Mouse (Mus musculus): Measurements from ENCODE around the gene Wfs1. TPM values are rescaled to one million over a fixed set of nuclear protein-coding genes. Genes with fewer than 3 reads are reported as not detected.
"Not testable (repeated sequence)": the region's sequence is repeated elsewhere in the genome, so short reads cannot be mapped to it uniquely, and the experiment has no call there.

The Wfs1 gene
- total RNA-seq (2018; cell fraction: chromatin; rRNA removed): 1 to 10 TPM in 24 of 26 experiments, under 1 TPM in 2; 0.86 to 9.9 (median 4.3) TPM
- total RNA-seq (2018; cell fraction: cytosol; rRNA removed): 1 to 10 TPM; 2.5 to 8.3 (median 4.5) TPM
- total RNA-seq (2018; cell fraction: nucleus; rRNA removed): 10 to 100 TPM in 2 of 26 experiments, 1 to 10 TPM in 24; 2.4 to 11.1 (median 6.2) TPM
- 3.2 to 7.8 TPM (median 4.1 TPM) in 3 replicates for polyA plus RNA-seq (2018)

DNA sequence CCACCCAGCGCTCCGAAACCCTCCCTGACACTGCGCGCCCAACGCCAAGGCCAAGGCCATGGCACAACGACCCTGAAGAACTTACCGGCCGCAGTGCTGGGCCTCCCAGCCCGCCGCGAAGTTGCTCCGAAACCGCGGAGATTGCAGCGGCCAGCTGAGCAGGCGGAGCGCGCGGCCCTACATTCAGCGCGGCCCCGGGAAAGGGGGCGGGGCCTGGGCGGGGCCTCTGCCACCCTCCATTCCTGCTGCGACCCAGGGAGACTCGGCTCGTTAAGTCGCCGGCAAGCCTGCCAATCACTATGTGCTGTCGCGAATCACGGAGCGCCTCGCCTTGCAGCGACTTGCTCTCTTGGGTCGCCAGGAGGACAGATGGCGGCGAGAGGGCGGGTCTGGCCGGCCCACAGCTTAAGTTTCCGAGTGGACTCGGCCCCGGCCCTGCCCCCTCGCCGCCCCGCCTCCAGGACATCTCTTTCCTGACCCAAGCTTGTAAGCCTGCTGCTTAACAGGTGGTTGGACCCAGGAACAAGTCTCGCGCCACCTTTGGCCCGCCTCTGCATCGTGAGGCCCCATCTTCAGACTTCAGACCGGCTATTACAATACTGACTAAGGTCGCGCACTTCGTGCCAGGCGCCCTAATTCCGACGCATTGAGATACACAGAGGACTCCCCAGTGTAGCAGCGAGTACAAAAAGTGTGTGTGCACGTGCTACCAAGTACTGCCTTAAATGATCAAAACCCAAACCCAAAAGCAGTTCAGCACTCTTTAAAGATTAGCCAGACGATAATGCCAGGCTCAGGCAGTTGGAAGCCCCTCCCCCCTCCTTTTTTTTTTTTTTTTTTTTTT, at the start of gene Wfs1:
TSS of gene Wfs1 (minus strand) at position 425 of the 844 bp plus-strand sequence.
- H3K27ac ChIP-seq: no peak within 1 kb of the TSS
- no peaks in the 10 kb centered on the region for H3K36me3 ChIP-seq (ENCODE audit: inconsistent target)
- H3K79me2 ChIP-seq (ENCODE audit: inconsistent target): no peaks in the 10 kb centered on the region
- H3K4me3 ChIP-seq (ENCODE audit: inconsistent target): peak within 1 kb of the TSS; percentile 50
- under 1% methylated on average over 56 of the region's 60 CpGs for WGBS (ENCODE audit: missing documents)

DNA sequence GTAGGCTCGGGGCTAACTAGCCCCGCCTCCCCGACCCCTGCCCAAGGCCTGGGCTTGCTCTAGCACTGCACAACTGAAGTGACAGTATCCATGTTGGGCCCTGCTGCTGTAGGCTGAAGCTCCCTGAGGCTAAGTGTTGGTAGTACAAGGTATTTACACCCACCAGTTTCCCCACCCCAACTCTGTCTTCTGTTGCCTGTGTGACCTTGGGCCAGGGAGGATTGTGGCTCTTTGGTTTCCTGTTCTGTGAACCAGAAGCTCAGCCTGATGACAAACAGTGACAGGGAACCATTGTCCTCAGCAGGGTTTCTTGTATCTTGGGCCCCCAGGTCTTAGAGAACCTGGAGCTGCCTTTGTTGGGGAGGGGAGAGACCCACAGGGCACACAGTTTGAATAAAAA, 47.9 kb upstream of the Wfs1 start:
- Histone ChIP-seq H3K27ac (no peak overlapping the region), H3K4me3 (ENCODE audit: inconsistent target) (no peak overlapping the region), H3K79me2 (ENCODE audit: inconsistent target) (no peaks in the 10 kb centered on the region), H3K36me3 (ENCODE audit: inconsistent target) (no peaks in the 10 kb centered on the region)
- 50% methylated on average over 3 of the region's 3 CpGs for WGBS (ENCODE audit: missing documents)

- no peak overlapping the region for H3K27ac ChIP-seq
- H3K4me3 ChIP-seq (ENCODE audit: inconsistent target): no peak overlapping the region
- 82% methylated on average over 6 of the region's 6 CpGs for WGBS (ENCODE audit: missing documents)
- no peaks in the 10 kb centered on the region for H3K36me3 ChIP-seq (ENCODE audit: inconsistent target)
- no peaks in the 10 kb centered on the region for H3K79me2 ChIP-seq (ENCODE audit: inconsistent target)
Observed at GRCm38 (mm10) chr5:37035896-37036295, 46.9 kb upstream of the Wfs1 start.

GRCm38 (mm10) chr5:37035192-37035591, 46.2 kb upstream of the Wfs1 start:
- 92% methylated on average over 6 of the region's 6 CpGs for WGBS (ENCODE audit: missing documents)
- Histone ChIP-seq H3K79me2 (ENCODE audit: inconsistent target) (no peaks in the 10 kb centered on the region), H3K27ac (no peak overlapping the region), H3K36me3 (ENCODE audit: inconsistent target) (no peaks in the 10 kb centered on the region), H3K4me3 (ENCODE audit: inconsistent target) (no peak overlapping the region)

DNA sequence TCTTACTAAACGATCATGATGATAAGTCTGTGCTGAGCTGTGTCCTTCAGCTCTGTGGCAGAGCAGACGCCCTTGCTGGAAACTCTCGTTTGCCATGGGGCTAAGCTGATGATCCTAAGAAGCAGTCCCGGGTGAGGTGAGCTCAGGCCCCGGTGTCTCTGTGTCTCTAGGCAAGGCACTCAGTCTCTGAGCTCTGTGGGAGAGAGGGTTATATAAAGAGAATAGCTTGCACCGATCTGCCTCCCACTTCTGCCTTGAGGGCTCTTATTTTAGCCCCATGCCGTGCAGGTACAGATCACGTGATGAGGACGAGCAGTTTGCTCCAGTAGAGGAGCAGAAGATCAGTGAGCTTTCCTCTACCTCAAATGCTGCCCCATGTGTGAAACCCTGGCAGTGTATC, 41.7 kb upstream of the Wfs1 start:
- H3K79me2 ChIP-seq (ENCODE audit: inconsistent target): no peaks in the 10 kb centered on the region
- H3K4me3 ChIP-seq (ENCODE audit: inconsistent target): no peak overlapping the region
- H3K27ac ChIP-seq: no peak overlapping the region
- H3K36me3 ChIP-seq (ENCODE audit: inconsistent target): no peaks in the 10 kb centered on the region
- WGBS (ENCODE audit: missing documents): 62% methylated on average over 9 of the region's 9 CpGs

- Histone ChIP-seq H3K36me3 (ENCODE audit: inconsistent target) (no peaks in the 10 kb centered on the region), H3K4me3 (ENCODE audit: inconsistent target) (no peak overlapping the region), H3K79me2 (ENCODE audit: inconsistent target) (no peaks in the 10 kb centered on the region), H3K27ac (no peak overlapping the region)
- WGBS (ENCODE audit: missing documents): 8% methylated on average over 17 of the region's 17 CpGs
Observed at GRCm38 (mm10) chr5:37029326-37029905, 40.4 kb upstream of the Wfs1 start.

DNA sequence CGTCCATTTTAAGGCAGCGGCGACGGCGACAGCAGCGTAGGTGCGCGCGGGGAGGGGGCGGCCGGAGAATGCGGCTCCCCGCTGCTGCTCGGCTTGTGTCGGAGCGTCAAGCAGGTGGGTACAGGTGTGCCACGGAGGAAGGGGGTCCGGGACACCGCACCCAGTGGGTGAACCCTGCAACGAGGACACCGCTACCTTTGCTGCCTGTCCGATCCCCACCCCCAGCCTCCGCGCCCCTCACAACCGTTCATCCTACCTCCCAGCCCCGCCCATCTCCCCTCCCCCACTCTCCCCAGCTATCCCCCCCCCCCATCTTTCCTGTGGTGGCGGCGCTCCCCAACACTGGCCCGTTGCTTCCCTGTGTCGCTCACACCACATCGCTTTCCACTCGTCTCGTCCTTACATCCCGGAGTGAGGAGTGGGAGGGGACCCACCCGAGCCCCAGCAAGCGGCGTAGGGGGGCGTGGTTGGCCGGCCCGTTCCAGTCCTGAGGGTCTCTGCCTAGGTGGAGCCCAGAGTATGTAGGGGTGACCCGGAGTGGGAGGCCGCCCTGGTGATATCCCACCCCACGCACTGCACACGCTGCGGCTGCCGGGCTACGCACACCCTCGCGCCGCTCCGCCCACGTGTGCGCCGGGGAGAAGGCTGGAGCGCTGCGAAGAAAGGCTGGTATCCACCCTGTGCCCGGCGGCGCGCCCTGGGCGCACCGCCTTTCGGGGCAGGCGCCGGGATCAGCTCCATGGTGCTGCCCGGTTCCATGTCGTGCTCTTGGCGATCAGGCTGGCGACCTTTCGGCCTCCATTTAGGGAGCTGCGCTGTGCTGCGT, 39.7 kb upstream of the Wfs1 start:
- no peaks in the 10 kb centered on the region for H3K36me3 ChIP-seq (ENCODE audit: inconsistent target)
- no peak overlapping the region for H3K4me3 ChIP-seq (ENCODE audit: inconsistent target)
- WGBS (ENCODE audit: missing documents): 2% methylated on average over 57 of the region's 72 CpGs
- no peaks in the 10 kb centered on the region for H3K79me2 ChIP-seq (ENCODE audit: inconsistent target)
- no peak overlapping the region for H3K27ac ChIP-seq

DNA sequence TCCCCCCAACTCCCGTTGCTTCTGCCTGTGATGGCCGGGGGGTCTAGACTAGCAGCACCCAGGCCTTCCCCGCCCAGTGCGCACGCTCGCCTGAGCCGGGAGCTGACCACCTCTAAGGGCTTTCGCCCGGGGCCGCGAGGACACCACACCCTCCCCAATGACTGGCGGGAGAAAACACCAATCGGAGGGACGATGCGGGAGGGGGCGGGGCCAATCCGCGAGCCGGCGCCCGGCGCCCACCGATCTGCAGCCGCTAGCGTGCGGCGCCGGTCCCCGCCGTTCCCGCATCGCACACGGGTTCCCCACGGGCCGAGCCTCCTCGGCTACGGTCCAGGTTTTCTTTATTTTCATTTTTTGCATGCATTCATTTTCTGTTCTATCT, 39.1 kb upstream of the Wfs1 start:
- Histone ChIP-seq H3K4me3 (ENCODE audit: inconsistent target) (no peak overlapping the region), H3K27ac (no peak overlapping the region), H3K36me3 (ENCODE audit: inconsistent target) (no peaks in the 10 kb centered on the region), H3K79me2 (ENCODE audit: inconsistent target) (no peaks in the 10 kb centered on the region)
- 2% methylated on average over 37 of the region's 37 CpGs for WGBS (ENCODE audit: missing documents)

DNA sequence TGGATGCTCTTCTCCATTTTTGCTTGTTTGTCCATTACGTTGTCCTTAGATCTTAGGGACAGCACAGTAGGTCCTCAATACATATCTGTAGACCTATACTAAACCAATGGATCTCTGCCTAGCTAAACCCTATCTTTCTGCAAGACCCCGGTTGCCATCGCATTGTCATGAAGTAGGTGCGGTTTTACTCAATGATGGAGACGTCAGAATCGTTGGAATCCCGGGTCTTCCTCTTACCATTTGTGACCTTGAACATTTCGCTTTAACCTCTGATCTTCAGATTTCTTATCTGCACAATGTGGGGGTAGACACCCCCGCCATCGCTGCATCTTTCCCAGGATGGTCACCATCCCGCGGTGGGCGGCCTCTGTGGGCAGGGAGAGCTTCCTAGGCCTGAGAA, 38.7 kb upstream of the Wfs1 start:
- 19% methylated on average over 13 of the region's 13 CpGs for WGBS (ENCODE audit: missing documents)
- H3K4me3 ChIP-seq (ENCODE audit: inconsistent target): no peak overlapping the region

DNA sequence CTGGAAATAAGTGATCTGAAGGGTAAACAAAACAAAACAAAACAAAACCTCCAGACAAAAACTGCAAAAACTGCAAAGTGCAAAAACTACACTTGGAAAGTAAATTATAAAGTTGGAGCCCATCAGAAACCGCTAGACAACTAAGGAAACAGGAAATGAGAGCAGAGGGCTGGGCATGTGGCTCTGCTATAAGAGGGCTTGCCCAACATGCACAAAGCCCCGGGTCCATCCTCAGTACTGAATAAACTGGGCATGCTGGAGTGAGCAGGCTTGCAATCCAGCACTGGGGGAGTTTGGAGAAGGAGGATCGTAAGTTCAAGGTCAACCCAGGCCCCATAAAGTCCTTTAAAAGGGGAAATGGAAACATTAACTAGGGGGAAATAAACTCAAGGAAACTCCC, 28.2 kb upstream of the Wfs1 start:
- no peaks in the 10 kb centered on the region for H3K36me3 ChIP-seq (ENCODE audit: inconsistent target)
- no peaks in the 10 kb centered on the region for H3K79me2 ChIP-seq (ENCODE audit: inconsistent target)
- no peak overlapping the region for H3K27ac ChIP-seq
- H3K4me3 ChIP-seq (ENCODE audit: inconsistent target): no peak overlapping the region
- 17% methylated on average over 3 of the region's 3 CpGs for WGBS (ENCODE audit: missing documents)

More for the DNA sequence above, 38.7 kb upstream of the Wfs1 start:
- Histone ChIP-seq H3K36me3 (ENCODE audit: inconsistent target) (no peaks in the 10 kb centered on the region), H3K27ac (no peak overlapping the region), H3K79me2 (ENCODE audit: inconsistent target) (no peaks in the 10 kb centered on the region)

DNA sequence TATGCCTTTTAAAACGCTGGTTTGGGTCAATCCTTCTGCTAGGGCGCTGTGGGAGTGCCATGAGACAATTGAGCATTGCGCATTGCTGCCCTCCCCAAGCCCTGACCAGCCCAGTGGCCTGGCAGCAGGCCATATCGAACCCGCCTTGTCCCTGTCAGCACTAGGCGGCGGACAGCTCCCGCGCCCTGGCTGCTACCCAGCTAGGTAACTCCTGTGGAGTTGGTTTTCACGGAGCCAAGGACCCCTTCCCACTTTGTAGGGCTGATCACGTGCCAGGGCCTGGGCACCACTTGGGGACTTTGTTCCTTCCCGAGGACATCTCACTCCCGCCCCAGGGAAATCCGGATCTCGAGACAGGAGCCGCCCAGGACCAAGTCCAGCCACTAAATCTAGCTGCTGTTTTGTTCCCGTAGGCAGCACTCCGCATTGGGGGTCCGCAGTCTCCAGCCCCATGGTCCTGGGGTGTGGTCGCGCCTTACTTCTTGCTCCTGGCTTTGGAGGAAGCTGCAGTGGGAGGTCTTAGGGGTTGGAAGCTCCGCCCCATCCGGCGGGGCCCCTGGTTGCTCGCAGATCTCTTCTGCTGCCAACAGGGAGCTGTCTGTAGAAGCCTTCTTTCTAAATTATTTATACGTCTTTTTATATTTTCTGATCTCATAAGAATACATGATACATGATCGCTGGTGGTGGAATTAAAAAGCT, 26.8 kb upstream of the Wfs1 start:
- H3K4me3 ChIP-seq (ENCODE audit: inconsistent target): no peak overlapping the region
- no peaks in the 10 kb centered on the region for H3K36me3 ChIP-seq (ENCODE audit: inconsistent target)
- H3K27ac ChIP-seq: no peak overlapping the region
- no peaks in the 10 kb centered on the region for H3K79me2 ChIP-seq (ENCODE audit: inconsistent target)
- WGBS (ENCODE audit: missing documents): 8% methylated on average over 26 of the region's 27 CpGs

GRCm38 (mm10) chr5:37010666-37011317, 21.8 kb upstream of the Wfs1 start:
- no peak overlapping the region for H3K4me3 ChIP-seq (ENCODE audit: inconsistent target)
- H3K27ac ChIP-seq: no peak overlapping the region
- WGBS (ENCODE audit: missing documents): 81% methylated on average over 10 of the region's 10 CpGs
- H3K79me2 ChIP-seq (ENCODE audit: inconsistent target): no peaks in the 10 kb centered on the region
- no peaks in the 10 kb centered on the region for H3K36me3 ChIP-seq (ENCODE audit: inconsistent target)

GRCm38 (mm10) chr5:37009761-37010160, 20.8 kb upstream of the Wfs1 start:
- H3K79me2 ChIP-seq (ENCODE audit: inconsistent target); H3K4me3 ChIP-seq (ENCODE audit: inconsistent target); H3K27ac ChIP-seq; H3K36me3 ChIP-seq (ENCODE audit: inconsistent target): not testable (repeated sequence)
- 30% methylated on average over 8 of the region's 13 CpGs for WGBS (ENCODE audit: missing documents)

DNA sequence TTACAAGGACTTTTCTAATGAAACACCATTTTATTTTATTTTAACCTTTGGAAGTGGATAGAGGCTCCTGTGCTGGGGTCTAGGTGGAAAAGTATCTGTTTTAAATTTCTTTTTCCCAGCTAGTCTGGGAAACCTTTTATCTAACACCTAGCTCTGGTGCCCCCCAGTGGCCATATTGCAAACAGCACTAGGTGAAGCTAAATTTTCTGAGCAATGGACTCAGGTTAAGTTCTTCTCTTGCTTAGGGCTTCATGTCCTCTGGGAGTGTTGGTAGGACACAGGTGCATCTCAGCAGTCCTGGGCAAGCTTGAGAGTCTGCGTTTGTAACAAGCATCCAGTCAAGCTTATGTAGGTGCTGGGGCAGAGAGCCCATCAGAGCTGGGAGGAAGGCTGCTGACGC, 13.0 kb upstream of the Wfs1 start:
- H3K4me3 ChIP-seq (ENCODE audit: inconsistent target): no peak overlapping the region
- 50% methylated on average over 2 of the region's 2 CpGs for WGBS (ENCODE audit: missing documents)
- H3K36me3 ChIP-seq (ENCODE audit: inconsistent target): no peaks in the 10 kb centered on the region
- no peak overlapping the region for H3K27ac ChIP-seq
- H3K79me2 ChIP-seq (ENCODE audit: inconsistent target): no peaks in the 10 kb centered on the region
